Comparison of ENCODE assay signal across 10 mouse cellular contexts in genomic region chr2:58485152-58485551, GRCm38 (mm10). TPM values are rescaled to one million over a fixed set of nuclear protein-coding genes. Genes with fewer than 3 reads are reported as not detected.
DNase-seq lines count a peak whose midpoint lies in the region; ATAC-seq and TF ChIP-seq lines count a peak whose summit lies in the region.
"Had no signal": no experiment of that assay in that cellular context is flagged by ENCODE, and none has a peak within 500 bp of the region (broad histone marks: within the 10 kb centered on the region; RNA-seq: fewer than 3 reads in every experiment).

No protein-coding gene starts in this region.

- H3K9ac ChIP-seq in hindbrain, embryonic 13.5 days = no peak overlapping the region
- no peak overlapping the region for H3K9ac ChIP-seq in hindbrain, embryonic 14.5 days
- H3K9ac ChIP-seq in lung, postnatal 0 days (replicated peaks; ENCODE audit: low read depth) = no peak overlapping the region

- no peaks in the 10 kb centered on the region for H3K9me3 ChIP-seq in hindbrain, embryonic 13.5 days
- no peaks in the 10 kb centered on the region for H3K9me3 ChIP-seq in hindbrain, embryonic 14.5 days (ENCODE audit: control insufficient read depth, low read length)
- no peaks in the 10 kb centered on the region for H3K9me3 ChIP-seq in lung, postnatal 0 days (ENCODE audit: low read length)

- WGBS in hindbrain, embryonic 13.5 days = 47% methylated on average over 4 of the region's 4 CpGs
- WGBS in hindbrain, embryonic 14.5 days = 48% methylated on average over 4 of the region's 4 CpGs
- WGBS in lung, postnatal 0 days = 7% methylated on average over 4 of the region's 4 CpGs

- H3K4me1 ChIP-seq in hindbrain, embryonic 13.5 days (replicated peaks) = peaks cover 32% of the 10 kb centered on the region
- H3K4me1 ChIP-seq in hindbrain, embryonic 14.5 days (replicated peaks; ENCODE audit: control insufficient read depth, insufficient read depth, low read length) = 0 out of 2 replicates have a peak, but pooled peaks cover 3% of the 10 kb centered on the region
- H3K4me1 ChIP-seq in lung, postnatal 0 days (ENCODE audit: insufficient read depth, low read depth, low read length) = peaks cover 11% of the 10 kb centered on the region; the same call in 1 of the 2 replicates

- no peak overlapping the region for H3K4me2 ChIP-seq in hindbrain, embryonic 13.5 days
- no peak overlapping the region for H3K4me2 ChIP-seq in hindbrain, embryonic 14.5 days (replicated peaks)
- H3K4me2 ChIP-seq in lung, postnatal 0 days (replicated peaks; ENCODE audit: low read depth, low read length) = no peak overlapping the region

- no peaks in the 10 kb centered on the region for H3K27me3 ChIP-seq in hindbrain, embryonic 13.5 days
- H3K27me3 ChIP-seq in hindbrain, embryonic 14.5 days (ENCODE audit: control insufficient read depth, insufficient read depth, low read length) = no peaks in the 10 kb centered on the region
- no peaks in the 10 kb centered on the region for H3K27me3 ChIP-seq in lung, postnatal 0 days (replicated peaks; ENCODE audit: insufficient read depth, low read length)

- TF ChIP-seq CTCF in lung, postnatal 0 days (IDR thresholded peaks at IDR 0.05) = no peak

- peak; percentile 55 to 79 for DNase-seq in adrenal gland, adult (ENCODE audit: inconsistent age in 2 of 2, low spot score in 1 of 2)
- no peak for DNase-seq in adrenal gland, postnatal 4 days (ENCODE audit: low spot score in 2 of 2)
- no peak for DNase-seq in hindbrain, embryonic 14.5 days (ENCODE audit: low spot score)
- peak; percentile 78 for DNase-seq in adipocyte (ENCODE audit: low spot score)
- DNase-seq in lung, postnatal 0 days (ENCODE audit: low spot score) = peak; percentile 90
- DNase-seq in thymus, postnatal 36 days = no peak
- DNase-seq in thymus, postnatal 4 days = no peak

- no peak for TF ChIP-seq EP300 in lung, postnatal 0 days (IDR thresholded peaks at IDR 0.05)

- 0 out of 2 replicates have a peak overlapping the region, but pooled peaks have one; percentile 25 for H3K27ac ChIP-seq in hindbrain, embryonic 13.5 days
- no peak overlapping the region for H3K27ac ChIP-seq in hindbrain, embryonic 14.5 days
- H3K27ac ChIP-seq in lung, postnatal 0 days (ENCODE audit: low read length) = no peak overlapping the region

- no peak overlapping the region for H3K4me3 ChIP-seq in hindbrain, embryonic 13.5 days
- no peak overlapping the region for H3K4me3 ChIP-seq in hindbrain, embryonic 14.5 days (replicated peaks; ENCODE audit: low read length)
- H3K4me3 ChIP-seq in lung, postnatal 0 days (ENCODE audit: low read depth, low read length) = no peak overlapping the region

- peaks cover 4% of the 10 kb centered on the region for H3K36me3 ChIP-seq in hindbrain, embryonic 13.5 days
- H3K36me3 ChIP-seq in hindbrain, embryonic 14.5 days (replicated peaks; ENCODE audit: control insufficient read depth, insufficient read depth) = 0 out of 2 replicates have a peak, but pooled peaks cover 4% of the 10 kb centered on the region
- H3K36me3 ChIP-seq in lung, postnatal 0 days (ENCODE audit: insufficient read depth, low read length) = no peaks in the 10 kb centered on the region

- no peak for ATAC-seq in hindbrain, embryonic 13.5 days (ENCODE audit: low FRiP score)
- ATAC-seq in hindbrain, embryonic 14.5 days (ENCODE audit: low FRiP score) = no peak
- ATAC-seq in lung, postnatal 0 days = peak; percentile 42

RNA-seq across cellular contexts. Expression of gene Gm17409, which starts 15.2 kb away (rescaled TPM):
- total RNA-seq in adrenal gland, postnatal 4 days (2021) = not detected
- polyA plus RNA-seq in hindbrain, embryonic 13.5 days (2015; fragmentation: Nextera tagmentation; extraction: Ambion mirVana) = not detected in 2 replicates
- polyA plus RNA-seq in hindbrain, embryonic 14.5 days (2014; fragmentation: Nextera tagmentation; extraction: Ambion mirVana) = not detected in 2 replicates
- not detected in 2 replicates for polyA plus RNA-seq in lung, postnatal 0 days (2015; fragmentation: Nextera tagmentation; extraction: Ambion mirVana)
- total RNA-seq: hematopoietic stem cell, adult 5-6 weeks; layer of hippocampus, postnatal 25 days had no signal

Comparison
In these comparisons a context has a peak if more than half of its experiments do, and no peak if none do; other contexts are left out.
1. DNase-seq: peak in adrenal gland, adult (2 of 2), adipocyte (single experiment) and lung, postnatal 0 days (single experiment); none in adrenal gland, postnatal 4 days (0 of 2), hindbrain, embryonic 14.5 days (single experiment), thymus, postnatal 36 days (0 of 2) and thymus, postnatal 4 days (single experiment).